Mouse (Mus musculus): Measurements from ENCODE around the gene Carns1. TPM values are rescaled to one million over a fixed set of nuclear protein-coding genes. Genes with fewer than 3 reads are reported as not detected.
A peak's percentile ranks its signal among the peaks of the same experiment; 100 is the strongest.

Gene Carns1
- polyA plus RNA-seq, 2 experiments from 2014 or later, result 9.4 to 11.9 TPM

DNA sequence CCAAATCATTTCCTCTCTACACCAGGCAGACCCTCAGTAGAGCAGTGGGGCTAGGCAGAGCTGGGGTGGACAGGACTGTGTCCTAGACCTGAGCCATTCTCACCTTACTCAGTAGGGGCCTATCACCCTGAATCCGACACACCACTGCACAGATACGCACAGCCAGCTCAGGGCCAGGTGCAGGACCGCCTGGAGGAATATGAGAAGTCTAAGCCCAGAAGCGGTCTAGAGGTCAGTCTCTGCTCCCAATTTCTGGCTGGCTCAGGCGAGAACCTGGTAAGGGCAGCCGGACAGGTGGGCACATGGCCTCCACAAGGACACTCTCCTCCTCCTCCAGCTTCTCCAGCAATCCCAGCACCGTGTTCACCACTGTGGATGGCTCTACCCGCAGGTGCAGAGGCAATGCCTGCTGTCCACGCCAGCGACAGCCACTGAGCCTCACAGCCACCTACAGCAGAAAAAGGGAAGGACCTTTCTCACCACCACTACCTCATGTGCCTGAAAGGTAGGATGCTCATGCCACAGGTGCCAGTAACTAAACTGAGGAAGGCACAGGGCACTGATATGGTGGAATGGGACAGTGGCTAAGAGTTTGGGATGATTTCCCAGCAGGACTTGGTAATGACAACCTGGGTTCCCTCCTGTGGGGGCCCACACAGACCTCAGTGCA is 4.4 kb downstream of the Carns1 start:
- ATAC-seq, result no peak

- peak; percentile 15 for ATAC-seq
Observed at GRCm38 (mm10) chr19:4169810-4170209, 5.5 kb downstream of the Carns1 start.

- ATAC-seq, result peak; percentile 96
Observed at GRCm38 (mm10) chr19:4169378-4169784, 5.9 kb downstream of the Carns1 start.

- no peak for ATAC-seq
Observed at GRCm38 (mm10) chr19:4166678-4167476, 8.4 kb downstream of the Carns1 start.

DNA sequence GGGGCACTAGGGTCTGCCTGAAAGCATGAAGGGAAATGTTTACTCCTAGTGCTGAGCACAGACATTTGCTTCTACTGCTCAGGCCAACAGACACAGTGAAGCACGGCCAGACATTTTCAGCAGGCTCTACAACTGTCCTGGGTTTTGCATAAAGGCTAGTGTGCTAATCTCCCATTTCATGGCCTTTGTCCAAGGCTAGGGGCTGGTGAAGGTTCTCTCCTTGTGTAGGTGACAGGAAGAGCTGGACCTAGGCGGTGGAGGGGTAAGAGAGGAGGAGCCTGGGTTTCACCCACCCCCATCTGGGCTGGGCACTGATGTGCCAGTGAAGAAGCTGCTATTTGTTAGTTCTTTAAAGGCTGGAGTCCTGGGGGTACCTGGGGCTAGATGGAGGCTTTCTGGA is 10.6 kb downstream of the Carns1 start:
- ATAC-seq, result no peak

DNA sequence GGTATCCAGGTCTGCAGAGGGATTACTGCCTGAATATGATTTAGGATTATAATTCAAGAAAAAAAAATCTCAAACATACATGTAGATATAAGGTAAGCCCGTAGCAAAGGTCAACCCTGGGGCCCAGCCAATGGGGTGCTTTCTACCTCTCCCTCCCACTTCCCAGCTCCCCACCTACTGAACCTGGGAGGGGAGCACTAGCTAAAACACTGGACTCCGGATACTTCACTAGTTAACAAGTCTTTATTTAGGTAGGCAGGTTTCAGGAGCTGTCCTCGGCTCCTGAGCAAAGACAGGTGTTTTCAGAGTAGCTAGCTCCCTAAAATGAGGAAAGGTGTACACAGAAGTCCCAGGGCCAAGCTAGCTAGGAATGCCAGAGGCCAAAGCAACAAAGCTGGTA is 11.2 kb downstream of the Carns1 start:
- ATAC-seq, result no peak

DNA sequence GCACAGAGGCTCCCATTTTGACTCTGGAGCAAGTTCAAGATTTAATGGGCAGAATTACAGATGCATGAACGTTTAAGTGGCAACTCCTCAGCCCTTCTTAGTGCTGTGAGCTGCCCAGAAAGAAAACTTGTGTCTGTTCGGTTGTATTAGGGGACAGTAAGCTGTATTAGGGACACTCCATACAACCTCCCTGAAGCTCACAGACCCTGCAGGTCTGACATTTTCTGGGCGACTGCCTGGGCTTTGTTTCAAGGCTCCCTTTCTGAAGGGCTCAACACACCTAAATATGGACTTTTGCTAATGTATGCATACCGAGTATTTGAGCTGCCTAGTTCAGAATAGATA is 11.8 kb downstream of the Carns1 start:
- ATAC-seq, result no peak

- peak; percentile 98 for ATAC-seq
Observed at GRCm38 (mm10) chr19:4162646-4163542, 12.4 kb downstream of the Carns1 start, which contains the start of gene Rps6kb2. Rps6kb2 (minus strand) TSS chr19:4163354.

DNA sequence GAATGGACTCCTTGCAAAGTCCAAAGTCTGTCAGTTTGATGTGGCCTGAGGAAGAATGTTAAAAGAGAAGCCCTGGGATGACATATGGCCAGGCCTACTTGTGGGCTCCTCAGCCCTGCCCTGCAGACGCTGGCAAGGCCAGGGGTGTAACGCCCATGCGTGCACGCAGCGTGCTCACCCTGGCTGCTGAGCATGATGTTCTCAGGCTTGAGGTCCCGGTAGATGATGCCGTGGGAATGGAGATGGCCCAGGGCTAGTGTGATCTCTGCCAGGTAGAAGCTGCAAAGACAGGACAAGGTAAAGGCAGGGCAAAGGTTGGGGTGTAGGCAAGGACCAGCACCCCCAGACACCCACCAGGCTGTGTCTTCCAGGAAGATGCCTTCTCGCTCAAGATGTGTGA is 16.2 kb downstream of the Carns1 start:
- ATAC-seq, result no peak

DNA sequence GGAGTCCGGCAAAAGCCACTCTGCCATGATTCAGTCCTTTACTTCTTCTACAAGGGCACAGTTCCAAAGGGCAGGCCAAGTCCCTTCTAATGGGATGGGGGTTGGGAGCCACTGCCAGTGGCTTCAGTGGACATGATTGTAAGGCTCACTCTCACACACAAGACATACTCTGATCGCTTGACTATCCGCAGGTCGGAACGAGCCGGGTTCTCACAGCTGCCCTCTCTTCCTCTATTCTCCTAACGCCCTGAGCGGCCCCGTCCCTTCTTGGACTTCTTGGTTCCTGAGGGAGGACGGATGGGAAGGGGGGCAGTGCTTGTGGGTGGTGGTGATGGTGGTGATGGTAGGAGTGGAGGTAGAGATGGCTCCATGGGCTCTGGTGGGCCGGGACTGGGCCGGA is 18.5 kb downstream of the Carns1 start:
- ATAC-seq, result no peak

DNA sequence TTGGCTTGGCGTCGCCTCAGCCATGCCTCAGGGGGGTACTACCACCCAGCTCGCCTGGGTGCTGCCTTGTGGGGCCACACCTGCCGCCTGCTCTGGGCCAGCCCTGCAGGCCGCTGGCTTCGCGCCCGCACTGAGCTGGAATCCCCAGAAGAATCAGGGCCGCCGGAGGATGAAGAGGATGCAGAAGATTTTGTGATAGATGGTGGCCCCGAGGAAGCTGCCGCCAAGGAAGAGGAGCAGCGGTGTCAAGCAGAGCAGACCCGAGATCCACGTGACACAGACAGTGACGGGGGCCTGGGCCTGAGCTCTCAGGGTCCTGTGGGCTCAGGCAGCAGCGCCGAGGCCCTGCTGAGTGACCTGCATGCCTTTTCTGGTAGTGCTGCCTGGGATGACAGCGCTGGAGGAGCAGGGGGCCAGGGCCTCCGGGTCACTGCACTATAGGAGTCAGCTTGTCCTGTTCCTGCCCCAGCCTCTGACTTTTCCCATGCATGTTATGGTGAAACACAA is 19.2 kb downstream of the Carns1 start:
- no peak for ATAC-seq

- peak; percentile 36 for ATAC-seq
Observed at GRCm38 (mm10) chr19:4155223-4156072, 19.8 kb downstream of the Carns1 start.

GRCm38 (mm10) chr19:4154437-4155222 is 20.6 kb downstream of the Carns1 start:
- peak; percentile 84 for ATAC-seq

GRCm38 (mm10) chr19:4153232-4153654 is 22.0 kb downstream of the Carns1 start, which contains the start of gene Ptprcap:
Ptprcap (plus strand) TSS chr19:4153604.
- no peak for ATAC-seq

- ATAC-seq, result no peak
Observed at GRCm38 (mm10) chr19:4152445-4153231, 22.6 kb downstream of the Carns1 start.

DNA sequence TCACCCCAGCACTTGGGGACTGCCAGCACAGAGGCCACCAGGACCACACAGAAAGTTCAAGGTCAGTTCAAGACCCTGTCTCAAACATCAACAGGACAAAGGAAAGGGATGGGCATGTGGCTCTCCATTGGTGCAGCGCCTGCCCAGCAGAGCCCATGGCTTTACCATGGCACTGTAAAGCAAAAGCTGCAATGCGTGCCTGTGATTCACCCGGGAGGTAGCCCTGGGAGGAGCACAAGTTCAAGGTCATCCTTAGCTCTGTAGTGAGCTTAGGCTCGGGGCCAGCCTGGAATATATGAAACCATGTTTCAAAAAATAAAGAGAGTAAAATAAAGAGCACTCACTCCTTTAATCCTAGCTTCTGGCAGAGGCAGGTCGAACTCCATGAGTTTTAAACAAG is 23.4 kb downstream of the Carns1 start:
- ATAC-seq, result no peak

DNA sequence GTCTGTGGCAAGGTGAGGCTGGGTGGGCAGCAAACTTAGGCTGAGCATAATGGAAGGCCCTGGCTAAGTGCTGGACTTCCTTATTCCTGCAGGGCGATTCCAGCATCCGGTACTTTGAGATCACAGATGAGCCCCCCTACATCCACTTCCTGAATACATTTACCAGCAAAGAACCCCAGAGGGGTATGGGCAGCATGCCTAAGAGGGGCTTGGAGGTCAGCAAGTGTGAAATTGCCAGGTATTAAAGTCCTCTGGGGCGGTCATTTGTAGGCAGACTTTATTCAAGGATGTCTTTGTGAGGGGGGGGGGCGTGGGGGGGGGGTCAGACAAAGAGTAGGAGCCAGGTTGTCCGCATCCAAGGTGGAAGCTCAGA is 23.8 kb downstream of the Carns1 start:
- no peak for ATAC-seq

- ATAC-seq, result no peak
Observed at GRCm38 (mm10) chr19:4150567-4151487, 24.5 kb downstream of the Carns1 start.
